Mouse (Mus musculus) adrenal gland, postnatal 4 days (tissue): ENCODE results near the gene Slc44a2. TPM values are rescaled to one million over a fixed set of nuclear protein-coding genes. Genes with fewer than 3 reads are reported as not detected.
A peak's percentile ranks its signal among the peaks of the same experiment; 100 is the strongest.
"Not testable (repeated sequence)": the region's sequence is repeated elsewhere in the genome, so short reads cannot be mapped to it uniquely, and the experiment has no call there.

Experiments
- DNase-seq, 2 experiments: peaks; one replicate each; pipeline ENCODE4 v3.0.0; 2021 to 2022; ENCODE audit warnings: low spot score in 2 of 2, mixed read lengths in 2 of 2
- total RNA-seq, 2 experiments: library from RNA; stranded (reverse); gene quantifications; 2 replicates each; pipeline ENCODE4 v1.2.3; 2021

Gene Slc44a2
- total RNA-seq, 2 experiments from 2014 or later = 73.6 to 75.4 TPM

GRCm38 (mm10) chr9:21292271-21292670 is 28.2 kb upstream of the Slc44a2 start:
- no peak for DNase-seq

- DNase-seq = no peak
Observed at GRCm38 (mm10) chr9:21299014-21299413, 21.5 kb upstream of the Slc44a2 start.

GRCm38 (mm10) chr9:21305065-21305464 is 15.4 kb upstream of the Slc44a2 start:
- DNase-seq = no peak

- no peak for DNase-seq
Observed at GRCm38 (mm10) chr9:21309150-21309741, 11.3 kb upstream of the Slc44a2 start.

GRCm38 (mm10) chr9:21311695-21312094 is 8.8 kb upstream of the Slc44a2 start:
- no peak for DNase-seq

GRCm38 (mm10) chr9:21312134-21312533 is 8.4 kb upstream of the Slc44a2 start, which contains the start of gene Ap1m2:
Gene Ap1m2, minus strand, starts transcription at chr9:21312337.
- DNase-seq = no peak

- peak; percentile 84 to 91 for DNase-seq
Observed at GRCm38 (mm10) chr9:21313394-21313793, 7.1 kb upstream of the Slc44a2 start.

- no peak for DNase-seq
Observed at GRCm38 (mm10) chr9:21314367-21315140, 5.9 kb upstream of the Slc44a2 start.

- DNase-seq = no peak
Observed at GRCm38 (mm10) chr9:21315421-21315820, 5.1 kb upstream of the Slc44a2 start.

- DNase-seq = no peak
Observed at GRCm38 (mm10) chr9:21316696-21317095, 3.8 kb upstream of the Slc44a2 start.

- DNase-seq = no peak
Observed at GRCm38 (mm10) chr9:21318792-21319191, 1.7 kb upstream of the Slc44a2 start.

- no peak for DNase-seq
Observed at GRCm38 (mm10) chr9:21319503-21319902, 995 bp upstream of the Slc44a2 start.

GRCm38 (mm10) chr9:21320280-21320618 is 249 bp upstream of the Slc44a2 start:
- DNase-seq = no peak

- no peak for DNase-seq
Observed at GRCm38 (mm10) chr9:21321513-21321835, 976 bp downstream of the Slc44a2 start.

GRCm38 (mm10) chr9:21322211-21322916 is 1.9 kb downstream of the Slc44a2 start:
- DNase-seq = no peak

- DNase-seq = not testable (repeated sequence)
Observed at GRCm38 (mm10) chr9:21322917-21323297, 2.4 kb downstream of the Slc44a2 start.

- DNase-seq = no peak
Observed at GRCm38 (mm10) chr9:21324269-21324668, 3.8 kb downstream of the Slc44a2 start.

GRCm38 (mm10) chr9:21327569-21327968 is 7.1 kb downstream of the Slc44a2 start:
- DNase-seq = no peak

- DNase-seq = no peak
Observed at GRCm38 (mm10) chr9:21328041-21328440, 7.5 kb downstream of the Slc44a2 start.

GRCm38 (mm10) chr9:21329041-21329440 is 8.5 kb downstream of the Slc44a2 start:
- DNase-seq = no peak

- no peak for DNase-seq
Observed at GRCm38 (mm10) chr9:21329699-21330289, 9.3 kb downstream of the Slc44a2 start.
